Mouse (Mus musculus): ENCODE data around the gene Glb1.

GRCm38 (mm10) chr9:114458436-114458835, 57.6 kb downstream of the Glb1 start:
- TF ChIP-seq CTCF (IDR thresholded peaks at IDR 0.05), result no peak
- TF ChIP-seq EP300 (IDR thresholded peaks at IDR 0.05; ENCODE audit: insufficient read depth, low read depth, low read length), result no peak

All from heart, adult 2 months (tissue).